Mouse (Mus musculus) testis, postnatal 14 days (tissue): ENCODE measurements around the gene Gabarapl2.
"Not testable (repeated sequence)": the region's sequence is repeated elsewhere in the genome, so short reads cannot be mapped to it uniquely, and the experiment has no call there.

Experiments
- DNase-seq: peaks from one replicate; pipeline ENCODE4 v3.0.0; 2021; ENCODE audit warnings: low spot score

Gene Gabarapl2

GRCm38 (mm10) chr8:111937184-111937583 lies 3.3 kb upstream of the Gabarapl2 start:
- no peak for DNase-seq

- DNase-seq, result not testable (repeated sequence)
Measured at GRCm38 (mm10) chr8:111938076-111938985, 2.2 kb upstream of the Gabarapl2 start.

GRCm38 (mm10) chr8:111939516-111940142 lies 874 bp upstream of the Gabarapl2 start:
- DNase-seq, result peak; percentile 53

- peak; percentile 57 for DNase-seq
Measured at GRCm38 (mm10) chr8:111941101-111941454, 575 bp downstream of the Gabarapl2 start.

- no peak for DNase-seq
Measured at GRCm38 (mm10) chr8:111943544-111943943, 3.0 kb downstream of the Gabarapl2 start.

- no peak for DNase-seq
Measured at GRCm38 (mm10) chr8:111947144-111947543, 6.6 kb downstream of the Gabarapl2 start.

GRCm38 (mm10) chr8:111947954-111948353 lies 7.5 kb downstream of the Gabarapl2 start:
- no peak for DNase-seq

GRCm38 (mm10) chr8:111950846-111951245 lies 10.3 kb downstream of the Gabarapl2 start:
- no peak for DNase-seq

- no peak for DNase-seq
Measured at GRCm38 (mm10) chr8:111951317-111951716, 10.8 kb downstream of the Gabarapl2 start.

- no peak for DNase-seq
Measured at GRCm38 (mm10) chr8:111951936-111952335, 11.4 kb downstream of the Gabarapl2 start.

- DNase-seq, result no peak
Measured at GRCm38 (mm10) chr8:111954844-111955594, 14.5 kb downstream of the Gabarapl2 start.

- DNase-seq, result no peak
Measured at GRCm38 (mm10) chr8:111955879-111956278, 15.4 kb downstream of the Gabarapl2 start.

GRCm38 (mm10) chr8:111957231-111957630 lies 16.7 kb downstream of the Gabarapl2 start:
- no peak for DNase-seq

GRCm38 (mm10) chr8:111960591-111961321 lies 20.3 kb downstream of the Gabarapl2 start:
- no peak for DNase-seq

- no peak for DNase-seq
Measured at GRCm38 (mm10) chr8:111961330-111961729, 20.8 kb downstream of the Gabarapl2 start.

- no peak for DNase-seq
Measured at GRCm38 (mm10) chr8:111962589-111962988, 22.1 kb downstream of the Gabarapl2 start.

GRCm38 (mm10) chr8:111963091-111963490 lies 22.6 kb downstream of the Gabarapl2 start:
- no peak for DNase-seq

- no peak for DNase-seq
Measured at GRCm38 (mm10) chr8:111963546-111963945, 23.0 kb downstream of the Gabarapl2 start.

GRCm38 (mm10) chr8:111964351-111964750 lies 23.8 kb downstream of the Gabarapl2 start:
- no peak for DNase-seq

- no peak for DNase-seq
Measured at GRCm38 (mm10) chr8:111964849-111965561, 24.5 kb downstream of the Gabarapl2 start.

- DNase-seq, result no peak
Measured at GRCm38 (mm10) chr8:111967246-111967870, 26.9 kb downstream of the Gabarapl2 start.
